Mouse (Mus musculus) gastrocnemius, adult 2 months (tissue): ENCODE data around the gene Pdia5. TPM values are rescaled to one million over a fixed set of nuclear protein-coding genes. Genes with fewer than 3 reads are reported as not detected.

Experiments used
- DNase-seq: peaks from one replicate; pipeline ENCODE4 v3.0.0; 2022
- H3K27ac ChIP-seq: fragments of 200-600 bp; 2 replicates; pipeline ENCODE4 v1.8.1; 2022; ENCODE audit warnings: mild to moderate bottlenecking
- H3K4me3 ChIP-seq: fragments of 200-600 bp; 2 replicates; pipeline ENCODE4 v1.8.1; 2022; ENCODE audit warnings: mild to moderate bottlenecking, moderate library complexity
- CTCF ChIP-seq: fragments of 200-600 bp; IDR thresholded peaks from 2 replicates; pipeline ENCODE4 v1.8.1; 2022; ENCODE audit warnings: antibody characterized with exemption, mild to moderate bottlenecking, moderate library complexity
- intact Hi-C: fragments of 180-260 bp; cut with DNase I; formaldehyde crosslinking; loops from one replicate; pipeline ENCODE4 v1.15.1; 2025
- total RNA-seq, 2 experiments: library from RNA; stranded (reverse); gene quantifications; 2 replicates each; pipeline ENCODE4 v1.2.3; 2021

Gene Pdia5
- total RNA-seq, 2 experiments from 2014 or later: 1.2 to 2.5 TPM

- no peak overlapping the region for H3K27ac ChIP-seq
- no peak for TF ChIP-seq CTCF
- H3K4me3 ChIP-seq: no peak overlapping the region
- intact Hi-C loops: no loop called here
- DNase-seq: no peak
Measured at GRCm38 (mm10) chr16:35406706-35407105, 84.0 kb downstream of the Pdia5 start.

GRCm38 (mm10) chr16:35406166-35406565, 84.5 kb downstream of the Pdia5 start:
- no peak for DNase-seq
- intact Hi-C loops: no loop called here
- H3K27ac ChIP-seq: no peak overlapping the region
- H3K4me3 ChIP-seq: no peak overlapping the region
- no peak for TF ChIP-seq CTCF

DNA sequence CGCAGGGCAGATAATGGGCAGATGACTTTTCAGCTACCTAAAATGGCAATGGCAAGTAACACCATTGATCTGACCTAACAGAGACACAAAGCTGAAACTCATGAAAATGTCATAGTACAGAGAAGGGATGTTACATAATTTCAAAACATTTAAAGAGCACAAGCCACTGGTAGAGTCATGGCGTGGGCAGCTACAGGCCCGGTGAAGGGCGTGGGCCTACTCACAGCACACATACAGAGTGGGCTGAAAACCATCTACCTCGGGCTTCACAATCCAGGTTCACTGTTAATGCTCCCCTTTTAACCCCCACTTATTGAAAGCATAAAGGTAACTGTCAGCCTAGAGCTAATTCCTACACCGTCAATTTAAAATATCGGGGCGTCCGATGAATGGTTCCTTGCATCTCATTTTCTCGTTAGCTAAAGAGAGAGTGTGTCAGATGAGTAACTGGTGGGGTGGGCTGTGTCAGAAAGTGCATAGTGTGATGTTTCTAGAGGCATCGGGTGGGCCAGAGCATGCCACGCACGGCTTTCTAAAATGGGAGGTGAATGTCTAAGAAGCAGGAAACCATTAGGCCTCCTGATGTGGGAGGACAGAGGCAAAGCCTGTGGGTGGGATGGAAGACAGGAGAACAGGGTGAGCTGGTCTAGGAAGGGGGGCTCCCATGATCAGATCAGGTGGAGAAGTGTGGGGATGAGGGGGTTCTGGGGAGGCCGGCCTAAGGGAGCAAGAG, 85.2 kb downstream of the Pdia5 start:
- DNase-seq: no peak
- H3K4me3 ChIP-seq: no peak overlapping the region

GRCm38 (mm10) chr16:35404864-35405263, 85.8 kb downstream of the Pdia5 start:
- DNase-seq: no peak
- Histone ChIP-seq H3K4me3 (no peak overlapping the region), H3K27ac (no peak overlapping the region)
- no peak for TF ChIP-seq CTCF
- intact Hi-C loops: no loop called here

More for the DNA sequence above, 85.2 kb downstream of the Pdia5 start:
- TF ChIP-seq CTCF: no peak
- H3K27ac ChIP-seq: no peak overlapping the region
- intact Hi-C loops: no loop called here

DNA sequence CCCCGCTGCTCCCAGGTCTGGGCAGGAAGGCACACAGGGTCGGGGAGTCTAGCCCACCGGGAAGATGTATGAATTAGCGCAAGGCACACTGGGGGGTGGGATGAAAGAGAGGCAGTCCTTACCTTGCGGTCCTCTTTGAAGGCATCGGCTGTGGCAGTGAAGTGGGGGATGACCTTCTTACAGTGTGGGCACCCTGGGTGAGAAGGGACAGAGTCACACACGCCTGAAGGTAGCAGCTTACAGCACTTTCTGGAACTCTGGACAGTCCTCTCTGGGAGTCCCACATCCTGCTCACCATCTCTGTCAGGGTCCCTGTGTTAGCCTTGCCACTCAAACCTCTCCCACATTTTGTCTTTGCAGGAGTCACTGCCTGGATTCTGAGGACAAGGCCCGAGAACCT, 86.8 kb downstream of the Pdia5 start:
- intact Hi-C loops: no loop called here
- no peak for DNase-seq
- no peak overlapping the region for H3K27ac ChIP-seq
- no peak for TF ChIP-seq CTCF
- H3K4me3 ChIP-seq: no peak overlapping the region

GRCm38 (mm10) chr16:35403356-35403755, 87.3 kb downstream of the Pdia5 start:
- H3K27ac ChIP-seq: no peak overlapping the region
- TF ChIP-seq CTCF: no peak
- H3K4me3 ChIP-seq: no peak overlapping the region
- intact Hi-C loops: no loop called here
- no peak for DNase-seq

DNA sequence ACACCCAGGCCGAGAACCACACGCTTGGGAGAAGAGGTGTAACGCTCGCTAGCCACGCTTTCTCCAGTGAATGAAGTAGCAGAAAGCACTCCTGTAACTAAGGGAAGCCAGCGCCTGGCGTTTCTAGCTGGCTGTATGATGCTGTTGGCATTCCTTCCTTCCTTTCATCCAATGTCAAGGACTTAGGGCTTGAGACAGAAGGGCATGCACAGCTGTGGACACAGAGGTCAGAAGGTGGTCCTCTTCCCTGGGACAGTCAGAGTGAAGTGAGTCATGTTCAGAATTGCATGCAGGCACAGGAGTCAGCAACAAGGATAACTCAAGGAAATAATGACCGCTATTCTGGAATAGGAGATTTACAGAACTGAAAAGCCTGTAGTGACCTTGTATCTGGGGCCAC, 97.9 kb downstream of the Pdia5 start:
- Histone ChIP-seq H3K27ac (no peak overlapping the region), H3K4me3 (no peak overlapping the region)
- intact Hi-C loops: no loop called here
- no peak for DNase-seq
- TF ChIP-seq CTCF: no peak

DNA sequence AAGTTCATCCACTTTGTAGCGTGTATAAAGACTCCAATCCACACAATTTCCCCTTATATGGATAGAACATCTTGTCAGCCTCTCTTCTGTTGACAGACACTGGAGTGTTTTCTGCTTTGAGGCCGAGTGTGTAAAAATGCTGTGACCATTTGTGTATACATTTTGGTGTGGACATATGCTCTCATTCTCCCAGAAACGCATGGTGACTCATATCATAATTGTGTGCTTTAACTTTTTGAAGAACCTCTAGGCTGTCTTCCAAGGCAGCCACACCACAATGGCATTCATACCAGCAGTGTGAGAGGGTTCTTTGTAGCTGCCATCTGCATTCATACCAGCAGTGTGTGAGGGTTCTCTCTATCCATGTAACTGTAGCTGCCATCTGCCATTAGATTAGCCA, 105.0 kb downstream of the Pdia5 start:
- no peak for TF ChIP-seq CTCF
- Histone ChIP-seq H3K4me3 (no peak overlapping the region), H3K27ac (no peak overlapping the region)
- intact Hi-C loops: no loop called here
- no peak for DNase-seq

- DNase-seq: no peak
- intact Hi-C loops: no loop called here
- no peak for TF ChIP-seq CTCF
- no peak overlapping the region for H3K4me3 ChIP-seq
- H3K27ac ChIP-seq: no peak overlapping the region
Measured at GRCm38 (mm10) chr16:35380048-35380447, 110.6 kb downstream of the Pdia5 start.

DNA sequence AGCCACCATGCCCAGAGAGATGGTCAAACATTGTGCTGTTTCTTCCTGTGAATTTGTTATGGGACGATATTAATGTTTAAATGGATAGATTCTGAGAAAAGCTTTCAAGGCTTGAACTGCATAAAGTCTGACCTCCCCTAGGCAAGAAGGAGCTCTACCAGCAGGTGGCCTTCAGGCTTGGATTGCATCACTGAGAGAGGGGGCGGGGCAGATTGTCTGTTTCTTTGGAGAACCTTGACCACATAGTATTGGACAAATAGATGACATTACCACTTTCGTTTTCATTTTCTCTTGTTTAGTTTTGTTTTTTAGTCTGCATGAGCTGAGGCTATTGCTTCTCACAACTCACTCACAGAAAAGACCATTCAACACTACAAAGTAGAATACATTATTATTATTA, 111.3 kb downstream of the Pdia5 start:
- TF ChIP-seq CTCF: no peak
- H3K4me3 ChIP-seq: no peak overlapping the region
- DNase-seq: no peak
- no peak overlapping the region for H3K27ac ChIP-seq
- intact Hi-C loops: no loop called here

DNA sequence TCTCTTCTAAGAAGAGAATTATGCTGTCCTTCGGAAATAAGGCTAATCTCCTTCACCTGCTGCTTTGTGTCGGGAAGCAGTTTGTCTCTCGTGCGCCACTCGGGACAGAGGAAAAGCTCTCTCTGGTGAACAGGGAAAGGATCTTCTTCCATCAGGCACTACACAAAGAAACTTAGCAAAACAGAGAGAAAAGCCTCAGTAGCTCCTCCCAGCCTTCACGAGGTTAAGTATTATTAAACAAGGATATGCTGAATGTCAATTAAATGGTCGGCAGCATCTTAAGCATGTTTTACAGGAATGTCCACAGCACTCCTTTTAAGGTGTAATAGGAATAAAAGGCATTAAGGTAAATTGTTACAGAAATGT, 126.6 kb downstream of the Pdia5 start:
- intact Hi-C loops: loop anchor here (10.0 kb wide), 1 partner anchor 131 kb away; the partner anchor contains the start of gene Pdia5
- TF ChIP-seq CTCF: no peak
- peak overlapping the region; percentile 91 for H3K27ac ChIP-seq
- peak overlapping the region; percentile 76 for H3K4me3 ChIP-seq
- DNase-seq: no peak

DNA sequence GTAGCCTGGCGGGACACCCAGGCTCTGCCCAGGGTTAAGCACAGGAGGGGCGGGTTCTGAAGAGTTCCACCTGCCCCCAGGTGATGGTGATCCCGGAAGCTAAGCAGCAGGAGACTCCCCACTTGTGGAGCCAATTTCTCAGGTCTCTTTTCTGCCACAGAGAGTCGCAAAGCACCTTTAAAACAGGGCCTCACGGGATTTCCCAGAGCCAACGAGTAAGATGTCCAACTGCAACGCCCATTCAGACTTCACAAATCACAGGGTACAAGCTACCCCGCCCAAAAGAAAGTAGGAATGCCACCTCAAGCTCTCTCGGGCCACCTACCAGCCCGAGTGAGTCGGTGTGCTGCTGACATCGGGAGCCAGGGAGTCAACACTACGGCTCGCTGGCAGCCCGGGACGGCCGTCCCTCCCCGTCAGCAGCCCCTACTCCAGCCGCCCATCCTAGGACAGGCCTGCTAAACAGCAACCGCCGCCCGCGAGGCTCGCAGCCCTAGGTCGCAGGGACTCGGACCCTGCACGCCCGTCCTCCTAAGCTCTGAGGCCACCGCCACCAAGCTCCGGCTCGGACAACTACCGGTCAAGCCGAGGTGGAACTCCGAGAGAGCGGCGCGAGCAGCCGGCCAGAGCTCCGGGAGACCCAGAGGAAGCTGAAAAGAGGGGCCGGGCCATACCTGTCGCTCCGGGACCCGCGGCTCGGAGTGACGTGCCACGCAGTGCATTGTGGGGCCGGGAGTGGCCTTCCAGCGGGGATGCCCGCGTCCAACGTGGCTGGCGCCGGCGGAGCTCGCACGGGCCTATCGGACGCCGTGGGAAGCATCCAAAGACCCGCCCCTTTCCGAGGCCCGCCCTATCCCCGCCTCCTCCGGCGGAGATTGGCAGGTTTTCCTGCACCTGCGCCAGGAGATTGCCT, 127.3 kb downstream of the Pdia5 start, which contains the start of gene Sec22a:
Sec22a (minus strand) TSS at position 769 of the 913 bp plus-strand sequence.
- H3K4me3 ChIP-seq: peak within 1 kb of the TSS; percentile 76
- intact Hi-C loops: loop anchor here (10.0 kb wide), 1 partner anchor 131 kb away; the partner anchor contains the start of gene Pdia5
- peak; percentile 96 for DNase-seq
- peak within 1 kb of the TSS; percentile 91 for H3K27ac ChIP-seq
- TF ChIP-seq CTCF: no peak

GRCm38 (mm10) chr16:35362221-35362620, 128.5 kb downstream of the Pdia5 start:
- no peak for DNase-seq
- no peak for TF ChIP-seq CTCF
- intact Hi-C loops: loop anchor here (10.0 kb wide), 1 partner anchor 133 kb away; the partner anchor contains the start of gene Pdia5
- no peak overlapping the region for H3K27ac ChIP-seq
- H3K4me3 ChIP-seq: no peak overlapping the region
